Mouse (Mus musculus): ENCODE results near the gene Rars. TPM values are rescaled to one million over a fixed set of nuclear protein-coding genes. Genes with fewer than 3 reads are reported as not detected.

Gene Rars
- total and polyA plus RNA-seq, 2 experiments from 2014 or later, result 27.4 to 56.6 TPM

- WGBS, result 88% methylated on average over 7 of the region's 7 CpGs
- no peak overlapping the region for H3K4me3 ChIP-seq (ENCODE audit: low read length)
- no peaks in the 10 kb centered on the region for H3K27me3 ChIP-seq (ENCODE audit: insufficient read depth, low read length)
- TF ChIP-seq CTCF (IDR thresholded peaks at IDR 0.05; ENCODE audit: low read depth), result no peak
- H3K4me1 ChIP-seq (ENCODE audit: insufficient read depth, low read length), result no peaks in the 10 kb centered on the region
- H3K4me2 ChIP-seq (ENCODE audit: low read depth, low read length), result no peak overlapping the region
- no peak for ATAC-seq
- H3K9me3 ChIP-seq (ENCODE audit: low read length), result no peaks in the 10 kb centered on the region
- H3K27ac ChIP-seq, result no peak overlapping the region
- H3K9ac ChIP-seq (replicated peaks; ENCODE audit: low read length), result no peak overlapping the region
- no peak for DNase-seq (ENCODE audit: low spot score)
- H3K36me3 ChIP-seq (ENCODE audit: insufficient read depth, low read length), result no peaks in the 10 kb centered on the region
These were observed 74.2 kb downstream of the Rars start for GRCm38 (mm10) chr11:35760001-35760626.

MicroRNA genes within 50 kb of the gene (microRNA counts, 519-probe panel; counts per million panel counts)
- microRNA mmu-miR-103, result 5,351 counts per million, percentile 88 among the panel's probes with 10 or more counts

Small RNA genes within 50 kb of the gene (microRNA-seq; reads per million reads assigned to microRNA genes)
- 2.6 to 5.0 reads per million in 2 experiments for gene Mir103-1

Other genes starting within 250 kb of the Rars start
- gene Pank3, start 65.0 kb downstream of the Rars start, total RNA-seq (2014; rRNA removed), result 62.5 and 68.7 TPM in 2 replicates
- 13.3 and 13.6 TPM in 2 replicates for gene Pank3, start 65.0 kb downstream of the Rars start, polyA plus RNA-seq (2015; fragmentation: Nextera tagmentation; extraction: Ambion mirVana)
- 64.1 and 65.2 TPM in 2 replicates for gene Fbll1, start 35.6 kb downstream of the Rars start, total RNA-seq (2014; rRNA removed)
- 30.4 and 35.0 TPM in 2 replicates for gene Fbll1, start 35.6 kb downstream of the Rars start, polyA plus RNA-seq (2015; fragmentation: Nextera tagmentation; extraction: Ambion mirVana)
- gene Wwc1, start 146.0 kb upstream of the Rars start, total RNA-seq (2014; rRNA removed), result 17.8 and 20.4 TPM in 2 replicates
- 8.6 and 9.0 TPM in 2 replicates for gene Wwc1, start 146.0 kb upstream of the Rars start, polyA plus RNA-seq (2015; fragmentation: Nextera tagmentation; extraction: Ambion mirVana)

Data from hindbrain, postnatal 0 days (tissue).